Mouse (Mus musculus) hindbrain, embryonic 11.5 days (tissue): ENCODE data around the gene Olfr457. TPM values are rescaled to one million over a fixed set of nuclear protein-coding genes. Genes with fewer than 3 reads are reported as not detected.

ENCODE experiments used
- ATAC-seq: fragments of 200-750 bp; cut with Nextera tagmentation; 2 replicates; pipeline ENCODE4 v1.8.0; 2017; ENCODE audit warnings: mild to moderate bottlenecking, moderate TSS enrichment, moderate library complexity; ENCODE audit not compliant: low FRiP score
- DNase-seq: peaks from one replicate; pipeline ENCODE4 v3.0.0-alpha.2; 2015; ENCODE audit warnings: low spot score
- H3K27ac ChIP-seq: fragments of 300-500 bp; sonication (generic); 2 replicates; pipeline ENCODE4 v1.5.1; 2014; ENCODE audit warnings: mild to moderate bottlenecking, low read depth, low read length
- H3K27me3 ChIP-seq: fragments of 300-500 bp; sonication (generic); 2 replicates; pipeline ENCODE4 v1.6.1; 2014; ENCODE audit warnings: mild to moderate bottlenecking, low read length, moderate library complexity, mixed read lengths; ENCODE audit not compliant: control insufficient read depth, insufficient read depth
- H3K36me3 ChIP-seq: fragments of 300-500 bp; sonication (generic); 2 replicates; pipeline ENCODE4 v1.6.1; 2014; ENCODE audit warnings: mild to moderate bottlenecking, low read length, moderate library complexity, mixed read lengths; ENCODE audit not compliant: control insufficient read depth, insufficient read depth
- H3K4me1 ChIP-seq: fragments of 300-500 bp; sonication (generic); replicated peaks from 2 replicates; pipeline ENCODE4 v1.6.1; 2014; ENCODE audit warnings: low read length, mixed read lengths; ENCODE audit not compliant: control insufficient read depth, insufficient read depth
- H3K4me2 ChIP-seq: fragments of 300-500 bp; sonication (generic); replicated peaks from 2 replicates; pipeline ENCODE4 v1.6.1; 2014; ENCODE audit warnings: mild to moderate bottlenecking, low read depth, low read length
- H3K4me3 ChIP-seq: fragments of 300-500 bp; sonication (generic); 2 replicates; pipeline ENCODE4 v1.5.1; 2014; ENCODE audit warnings: low read depth, low read length
- H3K9ac ChIP-seq: fragments of 300-500 bp; sonication (generic); 2 replicates; pipeline ENCODE4 v1.6.1; 2014; ENCODE audit warnings: low read depth, low read length
- H3K9me3 ChIP-seq: fragments of 300-500 bp; sonication (generic); 2 replicates; pipeline ENCODE4 v1.6.1; 2016; ENCODE audit warnings: low read length; ENCODE audit not compliant: control insufficient read depth
- WGBS: fragments of 180-500 bp; shearing (Covaris S2); extraction: QIAGEN DNeasy Blood & Tissue Kit; methylation state at CpG from one replicate; pipeline ENCODE4 v1.1.7; 2014; 5-methylcytosine and 5-hydroxymethylcytosine counted together
- polyA plus RNA-seq: library from polyadenylated mRNA; unstranded; fragments of >200 nt; fragmentation: Nextera tagmentation; extraction: Ambion mirVana; gene quantifications from 2 replicates; pipeline ENCODE4 v1.2.1, GENCODE M21; 2014

The Olfr457 gene
- polyA plus RNA-seq, 1 experiment from 2014 or later: not detected

GRCm38 (mm10) chr6:42465096-42465495, 11.0 kb downstream of the Olfr457 start, which contains the start of gene Olfr458:
Gene Olfr458 (minus strand): TSS chr6:42465196.
- DNase-seq (no peak), ATAC-seq (no peak)
- Histone ChIP-seq H3K27me3 (no peaks in the 10 kb centered on the region), H3K36me3 (no peaks in the 10 kb centered on the region), H3K4me2 (no peak within 1 kb of the TSS), H3K9me3 (no peaks in the 10 kb centered on the region), H3K9ac (no peak within 1 kb of the TSS), H3K27ac (no peak within 1 kb of the TSS), H3K4me3 (no peak within 1 kb of the TSS), H3K4me1 (no peaks in the 10 kb centered on the region)
- 80% methylated on average over 1 of the region's 1 CpGs for whole genome bisulfite sequencing

GRCm38 (mm10) chr6:42447381-42447780, 28.8 kb downstream of the Olfr457 start:
- H3K27me3 ChIP-seq: no peaks in the 10 kb centered on the region
- 71% methylated on average over 2 of the region's 2 CpGs for WGBS
- H3K9ac ChIP-seq: no peak overlapping the region
- DNase-seq (no peak), ATAC-seq (no peak)
- no peaks in the 10 kb centered on the region for H3K36me3 ChIP-seq
- no peaks in the 10 kb centered on the region for H3K4me1 ChIP-seq
- H3K27ac ChIP-seq: no peak overlapping the region
- H3K9me3 ChIP-seq: no peaks in the 10 kb centered on the region
- no peak overlapping the region for H3K4me3 ChIP-seq
- no peak overlapping the region for H3K4me2 ChIP-seq

GRCm38 (mm10) chr6:42444491-42444890, 31.6 kb downstream of the Olfr457 start:
- 80% methylated on average over 2 of the region's 2 CpGs for WGBS
- H3K27ac ChIP-seq: no peak overlapping the region
- H3K9ac ChIP-seq: no peak overlapping the region
- no peak for ATAC-seq
- no peaks in the 10 kb centered on the region for H3K9me3 ChIP-seq
- H3K36me3 ChIP-seq: no peaks in the 10 kb centered on the region
- no peaks in the 10 kb centered on the region for H3K27me3 ChIP-seq
- no peak for DNase-seq
- H3K4me2 ChIP-seq: no peak overlapping the region
- H3K4me3 ChIP-seq: no peak overlapping the region
- no peaks in the 10 kb centered on the region for H3K4me1 ChIP-seq

GRCm38 (mm10) chr6:42441395-42441794, 34.7 kb downstream of the Olfr457 start:
- no peak for ATAC-seq
- H3K27ac ChIP-seq: no peak overlapping the region
- WGBS: 69% methylated on average over 2 of the region's 2 CpGs

GRCm38 (mm10) chr6:42435490-42435889, 40.6 kb downstream of the Olfr457 start:
- H3K27ac ChIP-seq: no peak overlapping the region
- H3K4me1 ChIP-seq: no peaks in the 10 kb centered on the region
- no peaks in the 10 kb centered on the region for H3K36me3 ChIP-seq
- H3K27me3 ChIP-seq: no peaks in the 10 kb centered on the region
- H3K4me2 ChIP-seq: no peak overlapping the region
- no peaks in the 10 kb centered on the region for H3K9me3 ChIP-seq
- WGBS: 79% methylated on average over 2 of the region's 2 CpGs
- DNase-seq (no peak), ATAC-seq (no peak)
- H3K9ac ChIP-seq: no peak overlapping the region
- no peak overlapping the region for H3K4me3 ChIP-seq

More at GRCm38 (mm10) chr6:42441395-42441794, 34.7 kb downstream of the Olfr457 start:
- Histone ChIP-seq H3K9ac (no peak overlapping the region), H3K9me3 (no peaks in the 10 kb centered on the region), H3K36me3 (no peaks in the 10 kb centered on the region), H3K27me3 (no peaks in the 10 kb centered on the region), H3K4me3 (no peak overlapping the region), H3K4me1 (no peaks in the 10 kb centered on the region), H3K4me2 (no peak overlapping the region)
- no peak for DNase-seq

GRCm38 (mm10) chr6:42434446-42434845, 41.7 kb downstream of the Olfr457 start, which contains the start of gene Tas2r126:
Gene Tas2r126 (plus strand): TSS chr6:42434535.
- no peak for DNase-seq
- ATAC-seq: no peak
- Histone ChIP-seq H3K9me3 (no peaks in the 10 kb centered on the region), H3K27ac (no peak within 1 kb of the TSS), H3K4me3 (no peak within 1 kb of the TSS), H3K36me3 (no peaks in the 10 kb centered on the region), H3K27me3 (no peaks in the 10 kb centered on the region), H3K4me2 (no peak within 1 kb of the TSS), H3K4me1 (no peaks in the 10 kb centered on the region), H3K9ac (no peak within 1 kb of the TSS)
- 80% methylated on average over 6 of the region's 6 CpGs for WGBS

GRCm38 (mm10) chr6:42433554-42433953, 42.6 kb downstream of the Olfr457 start:
- H3K4me1 ChIP-seq: no peaks in the 10 kb centered on the region
- no peaks in the 10 kb centered on the region for H3K9me3 ChIP-seq
- ATAC-seq (no peak), DNase-seq (no peak)
- no peak overlapping the region for H3K9ac ChIP-seq
- H3K27me3 ChIP-seq: no peaks in the 10 kb centered on the region
- no peak overlapping the region for H3K4me3 ChIP-seq
- H3K36me3 ChIP-seq: no peaks in the 10 kb centered on the region
- WGBS: 77% methylated on average over 2 of the region's 2 CpGs
- H3K4me2 ChIP-seq: no peak overlapping the region
- no peak overlapping the region for H3K27ac ChIP-seq

GRCm38 (mm10) chr6:42426337-42426736, 49.8 kb downstream of the Olfr457 start:
- ATAC-seq: no peak
- no peak overlapping the region for H3K9ac ChIP-seq
- WGBS: 85% methylated on average over 4 of the region's 4 CpGs

GRCm38 (mm10) chr6:42424472-42424871, 51.7 kb downstream of the Olfr457 start:
- H3K9ac ChIP-seq: no peak overlapping the region
- no peaks in the 10 kb centered on the region for H3K36me3 ChIP-seq
- H3K9me3 ChIP-seq: no peaks in the 10 kb centered on the region
- no peaks in the 10 kb centered on the region for H3K4me1 ChIP-seq
- DNase-seq (no peak), ATAC-seq (no peak)
- no peak overlapping the region for H3K27ac ChIP-seq
- H3K4me3 ChIP-seq: no peak overlapping the region
- H3K27me3 ChIP-seq: no peaks in the 10 kb centered on the region
- H3K4me2 ChIP-seq: no peak overlapping the region
- WGBS: 97% methylated on average over 3 of the region's 3 CpGs

More at GRCm38 (mm10) chr6:42426337-42426736, 49.8 kb downstream of the Olfr457 start:
- Histone ChIP-seq H3K4me2 (no peak overlapping the region), H3K9me3 (no peaks in the 10 kb centered on the region), H3K27me3 (no peaks in the 10 kb centered on the region), H3K4me1 (no peaks in the 10 kb centered on the region), H3K27ac (no peak overlapping the region), H3K4me3 (no peak overlapping the region), H3K36me3 (no peaks in the 10 kb centered on the region)
- no peak for DNase-seq
